Mouse (Mus musculus) layer of hippocampus, adult 2 months (tissue): ENCODE data around the gene Ctnnd1. TPM values are rescaled to one million over a fixed set of nuclear protein-coding genes. Genes with fewer than 3 reads are reported as not detected.
"Not testable (repeated sequence)": the region's sequence is repeated elsewhere in the genome, so short reads cannot be mapped to it uniquely, and the experiment has no call there.

ENCODE experiments used
- DNase-seq, 2 experiments: peaks; one replicate each; pipeline ENCODE4 v3.0.0; 2022; ENCODE audit warnings: low spot score in 2 of 2
- H3K27ac ChIP-seq: fragments of 200-600 bp; 2 replicates; pipeline ENCODE4 v1.8.1; 2022
- H3K4me3 ChIP-seq: fragments of 200-600 bp; 2 replicates; pipeline ENCODE4 v1.8.1; 2022; ENCODE audit warnings: mild to moderate bottlenecking
- CTCF ChIP-seq: fragments of 200-600 bp; conservative IDR thresholded peaks from 2 replicates; pipeline ENCODE4 v1.8.1; 2022; ENCODE audit warnings: antibody characterized with exemption, mild to moderate bottlenecking, moderate library complexity
- long read RNA-seq, 2 experiments: library from polyadenylated mRNA; stranded (forward); transcript quantifications; one replicate each; pipeline ENCODE4 v2.0.0; 2021; ENCODE audit warnings: borderline mapping rate in 2 of 2
- total RNA-seq, 2 experiments: library from RNA; stranded (reverse); gene quantifications; 2 replicates each; pipeline ENCODE4 v1.2.3; 2021

Gene Ctnnd1
- total RNA-seq, result 10 to 100 TPM; 43.3 to 52.9 TPM
- long read RNA-seq, experiment 1, full-length matches to known transcripts, result 1 of 20 reads
- long read RNA-seq, experiment 1, partial matches to known transcripts, result 6 of 20 reads
- long read RNA-seq, experiment 1, other reads (novel, unspliced or antisense), result 13 of 20 reads
- long read RNA-seq, experiment 2, full-length matches to known transcripts, result 1 of 21 reads
- long read RNA-seq, experiment 2, partial matches to known transcripts, result 2 of 21 reads
- long read RNA-seq, experiment 2, other reads (novel, unspliced or antisense), result 18 of 21 reads

GRCm38 (mm10) chr2:84650464-84651195 lies at the start of gene Ctnnd1:
Ctnnd1 (minus strand) TSS chr2:84650765.
- DNase-seq, result peak; percentile 83 to 92
- TF ChIP-seq CTCF, result no peak
- H3K4me3 ChIP-seq, result peak within 1 kb of the TSS; percentile 90
- H3K27ac ChIP-seq, result peak within 1 kb of the TSS; percentile 88

- H3K4me3 ChIP-seq, result no peak overlapping the region
- DNase-seq, result no peak
These were observed 44.6 kb upstream of the Ctnnd1 start for GRCm38 (mm10) chr2:84695007-84695695.

GRCm38 (mm10) chr2:84690050-84690449 lies 39.5 kb upstream of the Ctnnd1 start:
- H3K4me3 ChIP-seq, result no peak overlapping the region
- peak overlapping the region; percentile 36; the same call in 1 of the 2 replicates for H3K27ac ChIP-seq
- TF ChIP-seq CTCF, result no peak
- DNase-seq, result no peak

More at GRCm38 (mm10) chr2:84695007-84695695, 44.6 kb upstream of the Ctnnd1 start:
- no peak for TF ChIP-seq CTCF
- no peak overlapping the region for H3K27ac ChIP-seq

- H3K4me3 ChIP-seq, result no peak overlapping the region
- no peak for DNase-seq
- TF ChIP-seq CTCF, result no peak
- no peak overlapping the region for H3K27ac ChIP-seq
These were observed 37.7 kb upstream of the Ctnnd1 start for GRCm38 (mm10) chr2:84688080-84688844.

- TF ChIP-seq CTCF, result no peak
These were observed 32.1 kb upstream of the Ctnnd1 start for GRCm38 (mm10) chr2:84682605-84683183.

GRCm38 (mm10) chr2:84679016-84679415 lies 28.5 kb upstream of the Ctnnd1 start, which contains the start of gene Tmx2:
Tmx2 (minus strand) TSS chr2:84679140.
- DNase-seq, result no peak
- Histone ChIP-seq H3K27ac (peak within 1 kb of the TSS; percentile 90), H3K4me3 (peak within 1 kb of the TSS; percentile 97)
- TF ChIP-seq CTCF, result no peak

More at GRCm38 (mm10) chr2:84682605-84683183, 32.1 kb upstream of the Ctnnd1 start:
- H3K27ac ChIP-seq, result no peak overlapping the region
- DNase-seq, result no peak
- H3K4me3 ChIP-seq, result no peak overlapping the region

- Histone ChIP-seq H3K4me3 (peak within 1 kb of the TSS; percentile 97), H3K27ac (peak within 1 kb of the TSS; percentile 90)
- TF ChIP-seq CTCF, result peak; percentile 1; the same call in 1 of the 2 replicates
- peak; percentile 91 to 99 for DNase-seq
These were observed 27.7 kb upstream of the Ctnnd1 start, which contains the start of the genes Gm28635 and Med19 for GRCm38 (mm10) chr2:84677968-84678880. Gm28635 (minus strand) TSS chr2:84678041. Med19 (plus strand) TSS chr2:84678402.

- peak in 1 of 2 experiments; percentile 55 for DNase-seq
- Histone ChIP-seq H3K4me3 (peak overlapping the region; percentile 97), H3K27ac (peak overlapping the region; percentile 90)
- peak; percentile 66 for TF ChIP-seq CTCF
These were observed 26.9 kb upstream of the Ctnnd1 start for GRCm38 (mm10) chr2:84677270-84677967.

- not testable (repeated sequence) for H3K4me3 ChIP-seq, H3K27ac ChIP-seq, DNase-seq
- 0 out of 2 replicates have a peak, but pooled peaks have one; percentile 18 for TF ChIP-seq CTCF
These were observed 21.0 kb upstream of the Ctnnd1 start for GRCm38 (mm10) chr2:84671535-84671934.

GRCm38 (mm10) chr2:84670569-84670933 lies 20.0 kb upstream of the Ctnnd1 start, which contains the start of gene Selenoh:
Selenoh (minus strand) TSS chr2:84670770.
- H3K27ac ChIP-seq, result peak within 1 kb of the TSS; percentile 90
- H3K4me3 ChIP-seq, result peak within 1 kb of the TSS; percentile 92
- DNase-seq, result peak; percentile 86 to 88
- TF ChIP-seq CTCF, result no peak
